Mouse (Mus musculus) v-Abl transformed pro-B cells (cell line): Measurements from ENCODE around the gene BC067074.

Source experiments
- in situ Hi-C, 2 experiments: fragments of 400-800 bp; cut with MboI; formaldehyde crosslinking; loops; one replicate each; pipeline ENCODE4 v1.15.1; 2025; ENCODE audit not compliant: unreplicated experiment in 2 of 2

The BC067074 gene

GRCm38 (mm10) chr13:113418632-113419031 lies 125.7 kb downstream of the BC067074 start:
- in situ Hi-C loops: no loop called here

- in situ Hi-C loops: no loop called here
Measured at GRCm38 (mm10) chr13:113421472-113421871, 128.5 kb downstream of the BC067074 start.

- in situ Hi-C loops: no loop called here
Measured at GRCm38 (mm10) chr13:113423825-113424224, 130.9 kb downstream of the BC067074 start.

GRCm38 (mm10) chr13:113425907-113426306 lies 132.9 kb downstream of the BC067074 start:
- in situ Hi-C loops: no loop called here
